Mouse (Mus musculus) retina, adult 2 months (tissue): ENCODE measurements at regions not wholly inside any gene's neighbourhood (a gene's known extent, or its start where the extent isn't known, plus 50 kb on each side); places are given as distances from the start of the nearest gene placed in this dataset.

ENCODE experiments used
- DNase-seq: peaks from one replicate; pipeline ENCODE4 v3.0.0-alpha.2; 2012; ENCODE audit warnings: low read depth, low spot score

DNA sequence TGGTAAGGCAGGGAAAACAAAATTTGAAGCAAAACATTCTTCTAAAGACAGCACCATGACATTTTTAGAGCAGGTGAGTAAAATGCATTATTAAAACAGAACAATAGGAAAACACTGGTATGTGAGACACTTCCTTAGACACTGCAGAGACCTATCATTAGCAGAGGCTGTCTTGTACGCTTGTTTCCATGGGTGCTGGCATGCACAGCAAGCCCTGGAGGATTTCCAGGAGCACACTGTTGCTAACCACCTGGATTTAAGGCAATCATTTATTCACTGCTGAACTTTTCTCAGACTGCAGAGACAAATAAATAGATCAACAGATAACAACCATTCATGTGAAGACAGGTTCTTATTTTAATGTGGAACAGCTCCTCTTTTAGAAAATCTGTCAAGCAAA lies 127.7 kb downstream of the Pros1 start:
- DNase-seq: no peak

DNA sequence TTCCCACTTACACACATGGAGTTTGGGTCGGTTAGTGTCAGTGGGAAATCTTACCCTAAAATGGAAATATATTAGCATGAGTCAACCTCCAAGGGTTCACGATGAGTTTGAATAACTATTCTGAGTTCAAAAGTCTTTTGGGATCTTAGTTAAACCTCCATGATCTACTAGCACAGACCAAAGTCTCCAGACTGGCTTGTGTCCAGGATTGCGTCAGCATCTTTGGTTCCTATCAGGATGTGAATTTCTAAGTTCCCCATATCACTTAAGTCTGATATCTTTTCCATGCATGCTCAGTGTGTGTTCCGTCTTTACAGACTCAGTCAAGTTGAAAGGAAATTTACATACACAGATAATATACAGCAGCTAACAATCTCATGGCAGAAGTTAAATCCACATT lies 128.5 kb downstream of the Pros1 start:
- DNase-seq: no peak

GRCm38 (mm10) chr16:62995555-62995954 lies 141.4 kb downstream of the Pros1 start:
- no peak for DNase-seq

DNA sequence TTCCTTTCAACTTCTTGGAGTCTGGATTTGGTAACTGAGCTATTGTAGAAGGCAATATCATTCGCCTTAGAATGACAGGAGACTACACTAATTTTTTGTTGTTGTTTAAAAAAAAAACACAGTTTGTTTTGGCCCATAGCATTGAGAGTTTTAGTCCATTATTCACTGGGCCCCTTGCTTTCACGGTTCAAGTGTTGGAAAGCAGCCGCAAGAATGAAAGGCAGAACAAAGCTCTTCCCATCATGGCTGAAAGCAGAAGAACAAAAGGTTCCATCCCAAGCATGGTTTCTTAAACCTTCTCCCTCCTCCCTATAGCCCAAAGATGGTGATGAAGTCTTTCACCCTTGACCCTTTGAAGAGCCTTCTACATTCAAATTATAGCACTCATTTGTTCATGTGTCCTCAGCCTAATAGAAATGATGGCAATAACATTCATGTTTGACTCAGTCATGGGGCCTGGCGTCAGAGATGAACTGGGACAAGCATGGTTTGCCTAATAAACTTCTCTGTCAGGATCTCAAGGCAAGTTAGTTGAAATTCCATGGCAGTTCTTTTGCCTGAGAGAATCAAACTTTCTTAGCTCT lies 157.1 kb downstream of the Pros1 start:
- DNase-seq: no peak

- peak; percentile 9 for DNase-seq
Measured at GRCm38 (mm10) chr16:63014453-63014852, 160.3 kb downstream of the Pros1 start.

DNA sequence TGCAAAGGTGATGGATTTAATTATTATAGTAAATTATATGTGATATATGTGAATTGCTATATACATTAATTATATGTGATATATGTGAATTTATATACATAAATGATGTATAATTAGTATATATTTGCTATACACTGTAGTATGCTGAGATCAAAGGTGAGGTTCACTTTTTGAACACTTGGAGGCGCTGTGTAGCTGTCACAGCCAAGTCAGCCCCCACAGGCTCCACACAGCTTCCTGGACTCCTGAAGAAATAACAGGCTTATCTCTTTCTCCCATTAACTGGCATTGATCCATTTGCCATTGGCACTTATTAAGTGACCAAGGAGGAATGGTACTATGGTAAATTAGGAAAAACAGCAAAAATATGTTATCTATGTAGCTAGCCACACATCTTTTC lies 162.0 kb downstream of the Pros1 start:
- DNase-seq: no peak

- no peak for DNase-seq
Measured at GRCm38 (mm10) chr16:63016658-63017057, 162.6 kb downstream of the Pros1 start.

GRCm38 (mm10) chr16:63030399-63030798 lies 176.3 kb downstream of the Pros1 start:
- no peak for DNase-seq

- DNase-seq: no peak
Measured at GRCm38 (mm10) chr16:63031035-63031434, 176.9 kb downstream of the Pros1 start.

DNA sequence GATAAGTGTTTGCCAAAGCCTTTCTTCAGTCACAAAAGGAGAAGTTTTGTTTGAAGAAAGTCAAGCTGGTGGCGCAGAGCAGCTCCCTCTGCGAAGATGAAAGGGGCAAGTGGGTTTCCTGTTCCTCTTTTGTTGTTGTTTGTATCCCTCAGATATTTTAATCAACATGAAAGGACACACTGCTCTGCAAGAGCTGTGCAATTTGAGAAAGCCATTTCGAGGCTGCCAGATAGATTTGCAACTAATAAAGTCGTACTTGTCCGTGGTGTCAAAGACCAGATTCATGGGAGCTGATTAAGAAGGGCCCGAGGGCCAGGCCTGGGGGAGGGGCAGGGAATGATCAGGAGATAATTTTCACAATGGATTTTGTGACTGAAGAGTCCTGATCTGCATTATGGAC lies 177.7 kb downstream of the Pros1 start:
- DNase-seq: no peak

DNA sequence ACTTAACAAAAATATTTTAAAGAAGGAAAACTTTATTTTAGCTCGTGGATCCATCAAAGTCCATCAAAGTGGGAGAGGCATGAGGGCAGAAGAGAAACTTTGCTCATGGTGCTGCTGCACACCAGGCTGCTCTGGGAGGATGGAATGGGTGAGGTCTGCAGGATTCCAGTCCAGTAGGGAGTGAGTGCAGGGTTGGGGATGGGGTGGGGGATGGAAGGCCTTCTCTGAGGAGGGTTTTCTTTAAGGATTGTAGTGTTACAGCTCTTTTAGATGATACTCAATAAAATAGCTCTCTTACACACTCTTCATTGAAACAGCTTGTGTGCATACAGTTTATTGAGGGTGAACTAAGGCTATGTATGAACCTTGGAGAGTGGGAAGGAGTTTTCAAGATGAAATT lies 195.0 kb downstream of the Pros1 start:
- no peak for DNase-seq

GRCm38 (mm10) chr16:63062883-63063282 lies 208.8 kb downstream of the Pros1 start:
- no peak for DNase-seq

DNA sequence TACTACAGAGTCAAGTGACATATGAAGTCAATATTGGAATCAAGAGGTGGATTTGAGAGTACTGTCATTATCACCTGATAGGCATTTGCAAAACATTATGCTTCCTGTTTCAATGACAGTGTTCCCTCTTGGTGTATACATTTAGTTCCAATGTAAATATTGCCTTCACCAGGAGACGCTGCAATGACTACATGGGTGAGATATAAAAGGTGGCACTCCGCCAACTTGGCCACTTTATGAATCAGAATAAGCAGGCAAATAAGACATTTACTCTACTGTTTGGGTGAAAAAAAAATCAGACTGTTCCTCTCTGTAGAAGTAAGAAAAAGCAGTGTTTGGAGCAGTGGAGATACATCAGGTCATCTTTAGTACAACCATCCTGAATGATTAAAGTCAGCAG lies 215.9 kb downstream of the Pros1 start:
- no peak for DNase-seq

GRCm38 (mm10) chr16:63075814-63076213 lies 221.7 kb downstream of the Pros1 start:
- no peak for DNase-seq

DNA sequence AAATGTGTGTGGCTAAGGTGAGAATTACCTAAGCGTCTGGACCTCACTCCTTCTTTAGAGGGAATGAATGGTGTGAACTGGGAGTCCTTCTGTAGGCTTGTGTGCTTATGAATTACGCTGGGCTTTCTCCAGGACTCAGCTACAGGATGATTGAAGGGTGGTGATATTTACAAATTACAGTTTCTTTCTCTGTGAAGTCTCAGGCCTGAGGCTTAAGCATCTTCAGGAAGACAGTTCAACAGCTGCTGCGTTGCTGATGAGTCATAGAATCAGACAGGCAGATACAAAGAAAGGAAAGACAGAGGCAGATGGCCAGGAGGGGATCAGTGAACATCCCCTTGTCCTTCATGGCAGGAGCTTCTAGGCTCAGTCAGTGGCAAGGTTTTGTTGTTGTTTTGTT lies 227.3 kb downstream of the Pros1 start:
- DNase-seq: no peak

GRCm38 (mm10) chr16:63083256-63083655 lies 229.1 kb downstream of the Pros1 start:
- DNase-seq: no peak

DNA sequence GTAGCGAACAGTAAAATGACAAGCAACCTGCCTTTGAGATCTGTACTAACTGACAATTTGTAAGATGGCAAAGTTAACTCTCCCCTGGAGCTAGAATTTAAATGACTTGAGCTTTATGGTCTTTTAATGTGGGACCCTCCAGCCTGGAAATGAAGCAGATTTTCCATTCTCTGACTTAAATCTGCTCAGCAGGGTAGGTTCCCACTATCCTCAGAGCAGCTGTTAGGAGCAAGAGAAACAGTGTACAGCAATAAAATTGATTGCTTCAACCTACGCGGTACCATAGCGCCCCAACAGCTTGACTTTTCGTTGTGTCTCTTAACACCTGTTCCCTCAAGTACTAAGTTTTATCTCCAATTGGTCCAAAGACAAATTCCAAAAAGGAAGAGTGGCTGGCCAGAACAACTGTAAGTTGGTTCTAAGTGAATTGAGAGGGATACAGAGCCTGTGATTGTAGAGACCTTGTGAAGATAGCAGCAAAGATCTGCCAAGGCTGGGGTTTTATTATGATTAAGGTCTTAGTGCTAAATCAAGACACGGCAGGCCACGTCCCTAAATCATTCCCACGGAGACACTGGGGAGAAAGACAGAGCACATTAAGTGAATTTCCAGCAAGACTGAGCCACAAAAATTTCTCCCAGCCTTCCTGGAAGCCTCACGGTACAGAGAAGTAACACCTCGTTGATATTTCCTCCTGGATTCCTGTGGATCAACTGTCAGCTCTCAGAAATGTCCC lies 230.1 kb downstream of the Pros1 start:
- no peak for DNase-seq

DNA sequence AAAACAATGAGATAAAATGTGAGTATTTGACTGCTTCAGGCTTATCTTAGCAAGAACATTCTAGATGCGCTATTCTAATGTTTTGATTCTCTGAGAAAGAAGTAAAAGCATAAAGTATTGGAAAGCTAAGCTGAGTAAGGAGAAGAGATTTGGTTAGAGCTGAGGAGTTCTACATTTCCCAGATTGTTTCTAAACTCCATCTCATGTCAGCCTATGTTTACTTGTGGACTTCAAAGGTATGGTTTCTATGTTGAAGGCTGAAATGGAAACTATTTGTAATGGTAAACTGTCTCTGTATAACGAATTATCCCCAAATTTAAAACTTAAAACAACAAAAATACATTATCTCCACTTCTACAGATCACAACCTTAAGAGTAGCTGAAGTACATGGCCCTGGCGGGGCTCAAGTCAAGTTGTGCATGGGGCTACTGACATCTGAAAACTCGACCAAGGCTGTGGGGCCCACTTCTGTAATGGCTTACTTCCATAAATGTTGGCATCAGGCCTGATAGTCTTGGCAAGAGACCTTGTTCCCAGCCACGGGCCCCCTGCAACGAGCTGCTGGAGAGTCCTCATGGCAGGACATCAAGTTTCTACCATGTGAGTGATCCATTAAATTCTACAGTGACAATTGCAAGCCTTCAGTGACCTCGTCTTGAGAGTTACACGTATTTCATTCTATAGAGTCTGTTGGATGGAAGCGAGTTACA lies 232.1 kb downstream of the Pros1 start:
- DNase-seq: no peak

DNA sequence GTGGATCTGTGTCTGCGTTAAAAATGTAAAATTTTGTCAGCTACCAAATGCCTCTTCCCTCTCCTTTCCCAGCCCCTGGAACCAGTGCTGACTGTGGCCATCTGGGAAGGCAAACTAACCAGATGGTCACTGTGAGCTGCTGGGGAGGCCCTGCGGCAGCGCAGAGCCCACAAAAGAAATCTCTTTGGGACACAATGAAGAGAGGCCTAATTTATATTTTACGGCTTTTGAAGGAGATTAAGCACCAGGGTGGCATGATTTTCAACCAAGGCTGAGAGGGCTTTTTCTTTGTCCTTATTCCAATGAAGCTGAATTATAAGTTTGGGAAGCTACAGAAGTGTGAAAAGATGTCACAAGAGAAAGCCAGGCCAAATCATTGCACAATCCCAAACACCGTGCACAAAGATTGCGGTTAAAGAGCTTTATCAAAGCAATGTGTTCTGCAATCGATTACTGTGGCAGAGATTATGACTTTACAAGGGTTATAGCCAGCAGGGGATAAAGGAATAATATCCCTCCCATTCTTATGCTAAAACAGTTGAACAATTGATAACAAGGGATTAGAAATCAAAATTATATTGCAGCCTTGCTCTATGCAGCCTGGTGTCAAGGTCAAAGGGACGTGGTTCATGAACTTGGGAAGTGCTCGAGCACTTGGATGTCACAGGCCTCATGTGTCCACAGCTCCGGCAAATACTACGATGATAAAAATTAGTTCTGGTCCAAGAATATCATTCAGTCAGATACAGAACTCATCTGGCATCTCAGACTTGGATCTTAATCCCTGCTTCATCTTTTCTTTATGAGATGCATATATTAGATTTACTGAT lies 237.6 kb downstream of the Pros1 start:
- DNase-seq: no peak

GRCm38 (mm10) chr16:63094126-63094840 lies 240.2 kb downstream of the Pros1 start:
- DNase-seq: no peak

- no peak for DNase-seq
Measured at GRCm38 (mm10) chr16:63102362-63102761, 248.3 kb downstream of the Pros1 start.
